Mouse (Mus musculus) lung, postnatal 0 days (tissue): ENCODE results near the gene 2300002M23Rik. TPM values are rescaled to one million over a fixed set of nuclear protein-coding genes. Genes with fewer than 3 reads are reported as not detected.

ENCODE experiments used
- ATAC-seq: fragments of 200-750 bp; cut with Nextera tagmentation; 2 replicates; pipeline ENCODE4 v1.8.0; 2017; ENCODE audit warnings: moderate library complexity
- DNase-seq: peaks from one replicate; pipeline ENCODE4 v3.0.0-alpha.2; 2016; ENCODE audit warnings: low spot score
- H3K27ac ChIP-seq: fragments of 300-500 bp; sonication (generic); 2 replicates; pipeline ENCODE4 v1.5.1; 2014; ENCODE audit warnings: antibody characterized with exemption, mild to moderate bottlenecking, low read length, mixed read lengths
- H3K27me3 ChIP-seq: fragments of 300-500 bp; sonication (generic); replicated peaks from 2 replicates; pipeline ENCODE4 v1.6.1; 2014; ENCODE audit warnings: low read length, mixed read lengths; ENCODE audit not compliant: insufficient read depth
- H3K36me3 ChIP-seq: fragments of 300-500 bp; sonication (generic); 2 replicates; pipeline ENCODE4 v1.6.1; 2014; ENCODE audit warnings: low read length, mixed read lengths; ENCODE audit not compliant: insufficient read depth
- H3K4me1 ChIP-seq: fragments of 300-500 bp; sonication (generic); 2 replicates; pipeline ENCODE4 v1.6.1; 2014; ENCODE audit warnings: antibody characterized with exemption, low read depth, low read length, mixed read lengths; ENCODE audit not compliant: insufficient read depth
- H3K4me2 ChIP-seq: fragments of 300-500 bp; sonication (generic); replicated peaks from 2 replicates; pipeline ENCODE4 v1.6.1; 2014; ENCODE audit warnings: low read depth, mild to moderate bottlenecking, low read length, moderate library complexity, mixed read lengths
- H3K4me3 ChIP-seq: fragments of 300-500 bp; sonication (generic); 2 replicates; pipeline ENCODE4 v1.5.1; 2014; ENCODE audit warnings: low read depth, low read length
- H3K9ac ChIP-seq: fragments of 300-500 bp; sonication (generic); replicated peaks from 2 replicates; pipeline ENCODE4 v1.6.1; 2014; ENCODE audit warnings: low read depth, mild to moderate bottlenecking
- H3K9me3 ChIP-seq: fragments of 300-500 bp; sonication (generic); 2 replicates; pipeline ENCODE4 v1.6.1; 2016; ENCODE audit warnings: low read length, mixed read lengths
- CTCF ChIP-seq: IDR thresholded peaks from 2 replicates; pipeline ENCODE4 v1.5.1; 2016; ENCODE audit warnings: antibody characterized with exemption, mild to moderate bottlenecking
- EP300 ChIP-seq: IDR thresholded peaks from 2 replicates; pipeline ENCODE4 v1.6.1; 2016; ENCODE audit warnings: antibody characterized with exemption, mild to moderate bottlenecking, control low read depth
- WGBS: fragments of 180-500 bp; shearing (Covaris S2); extraction: QIAGEN DNeasy Blood & Tissue Kit; methylation state at CpG from one replicate; pipeline ENCODE4 v1.1.7; 2014; 5-methylcytosine and 5-hydroxymethylcytosine counted together
- polyA plus RNA-seq: library from polyadenylated mRNA; unstranded; fragments of >200 nt; fragmentation: Nextera tagmentation; extraction: Ambion mirVana; gene quantifications from 2 replicates; pipeline ENCODE4 v1.2.1, GENCODE M21; 2015

The 2300002M23Rik gene
- polyA plus RNA-seq, 1 experiment from 2014 or later = not detected

GRCm38 (mm10) chr17:35601736-35602354, 34.6 kb downstream of the 2300002M23Rik start:
- Histone ChIP-seq H3K27ac (no peak overlapping the region), H3K36me3 (no peaks in the 10 kb centered on the region), H3K9me3 (no peaks in the 10 kb centered on the region), H3K27me3 (no peaks in the 10 kb centered on the region), H3K4me1 (no peaks in the 10 kb centered on the region), H3K4me3 (no peak overlapping the region), H3K9ac (no peak overlapping the region), H3K4me2 (no peak overlapping the region)
- ATAC-seq (no peak), DNase-seq (peak; percentile 10)
- WGBS = 26% methylated on average over 8 of the region's 8 CpGs
- TF ChIP-seq CTCF = no peak
- TF ChIP-seq EP300 = no peak

- Histone ChIP-seq H3K36me3 (no peaks in the 10 kb centered on the region), H3K4me1 (no peaks in the 10 kb centered on the region), H3K4me3 (no peak overlapping the region), H3K4me2 (no peak overlapping the region), H3K9ac (no peak overlapping the region), H3K9me3 (no peaks in the 10 kb centered on the region), H3K27ac (no peak overlapping the region), H3K27me3 (no peaks in the 10 kb centered on the region)
- TF ChIP-seq EP300 (no peak), CTCF (no peak)
- ATAC-seq (no peak), DNase-seq (no peak)
- WGBS = 72% methylated on average over 4 of the region's 4 CpGs
Measured at GRCm38 (mm10) chr17:35617127-35617526, 49.9 kb downstream of the 2300002M23Rik start.

Other genes starting within 250 kb of the 2300002M23Rik start
- gene H2-Q1, start 247.0 kb upstream of the 2300002M23Rik start, polyA plus RNA-seq = 0.11 and 0.19 TPM in 2 replicates
- 10.3 and 10.4 TPM in 2 replicates for gene H2-Q2, start 225.2 kb upstream of the 2300002M23Rik start, polyA plus RNA-seq
- gene H2-Q4, start 187.8 kb upstream of the 2300002M23Rik start, polyA plus RNA-seq = 8.1 and 8.9 TPM in 2 replicates
- gene H2-Q6, start 142.6 kb upstream of the 2300002M23Rik start, polyA plus RNA-seq = 0.74 and 0.86 TPM in 2 replicates
- gene H2-Q7, start 128.3 kb upstream of the 2300002M23Rik start, polyA plus RNA-seq = 3.1 and 4.0 TPM in 2 replicates
- gene H2-Q10, start 97.4 kb upstream of the 2300002M23Rik start, polyA plus RNA-seq = 1.5 and 2.0 TPM in 2 replicates
- 0.13 TPM in 1 of 2 replicates, not detected in the other for gene Pou5f1, start 61.4 kb upstream of the 2300002M23Rik start, polyA plus RNA-seq
- gene Tcf19, start 50.6 kb upstream of the 2300002M23Rik start, polyA plus RNA-seq = 14.2 and 17.4 TPM in 2 replicates
- gene Cchcr1, start 50.4 kb upstream of the 2300002M23Rik start, polyA plus RNA-seq = 5.1 and 5.9 TPM in 2 replicates
- gene Psors1c2, start 34.2 kb upstream of the 2300002M23Rik start, polyA plus RNA-seq = not detected in 2 replicates
- gene Cdsn, start 15.3 kb upstream of the 2300002M23Rik start, polyA plus RNA-seq = 0.04 TPM in 1 of 2 replicates, not detected in the other
- gene Sfta2, start 34.1 kb downstream of the 2300002M23Rik start, polyA plus RNA-seq = 483 and 564 TPM in 2 replicates
- not detected in 2 replicates for gene Gm9573, start 59.2 kb downstream of the 2300002M23Rik start, polyA plus RNA-seq
- 1.1 and 1.7 TPM in 2 replicates for gene Mucl3, start 76.2 kb downstream of the 2300002M23Rik start, polyA plus RNA-seq
- gene Vars2, start 100.1 kb downstream of the 2300002M23Rik start, polyA plus RNA-seq = 11.4 and 15.2 TPM in 2 replicates
- gene Gtf2h4, start 106.3 kb downstream of the 2300002M23Rik start, polyA plus RNA-seq = 19.2 and 21.4 TPM in 2 replicates
- gene Ddr1, start 137.2 kb downstream of the 2300002M23Rik start, polyA plus RNA-seq = 64.2 and 79.3 TPM in 2 replicates